Mouse (Mus musculus) frontal cortex, adult 2 months (tissue): ENCODE results near the gene Crispld2. TPM values are rescaled to one million over a fixed set of nuclear protein-coding genes. Genes with fewer than 3 reads are reported as not detected.
A peak's percentile ranks its signal among the peaks of the same experiment; 100 is the strongest.

ENCODE experiments used
- DNase-seq, 2 experiments: peaks; one replicate each; pipeline ENCODE4 v3.0.0; 2022; ENCODE audit warnings: low spot score in 1 of 2; ENCODE audit errors: extremely low spot score in 1 of 2
- polyA plus RNA-seq: library from polyadenylated mRNA; depleted of rRNA; stranded (reverse); fragments of >200 nt; gene quantifications from 2 replicates; pipeline ENCODE4 v1.2.3, GENCODE M21; 2012

Crispld2 gene
- polyA plus RNA-seq, 1 experiment, result 4.0 TPM

DNA sequence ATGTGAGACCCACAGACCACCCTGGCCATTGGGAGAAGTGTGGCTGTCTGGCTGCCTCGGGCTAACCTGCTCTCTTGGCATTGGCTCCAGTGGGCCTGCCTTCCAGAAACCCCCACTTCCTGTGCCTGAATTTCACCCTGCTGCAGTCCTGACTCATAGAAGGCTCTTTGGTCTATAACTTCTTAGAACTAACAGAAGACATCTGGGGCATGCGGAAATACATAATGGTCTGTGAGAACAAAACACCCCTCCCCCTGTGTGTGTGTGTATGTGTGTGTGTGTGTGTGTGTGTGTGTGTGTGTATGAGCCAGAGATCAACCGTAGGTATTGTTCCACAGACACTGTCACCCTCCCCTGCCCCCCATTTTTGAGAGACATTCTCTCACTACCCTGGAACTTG lies 71.1 kb downstream of the Crispld2 start:
- DNase-seq, result no peak

GRCm38 (mm10) chr8:120065611-120066010 lies 73.4 kb downstream of the Crispld2 start:
- no peak for DNase-seq

GRCm38 (mm10) chr8:120066226-120066625 lies 74.0 kb downstream of the Crispld2 start:
- DNase-seq, result no peak

DNA sequence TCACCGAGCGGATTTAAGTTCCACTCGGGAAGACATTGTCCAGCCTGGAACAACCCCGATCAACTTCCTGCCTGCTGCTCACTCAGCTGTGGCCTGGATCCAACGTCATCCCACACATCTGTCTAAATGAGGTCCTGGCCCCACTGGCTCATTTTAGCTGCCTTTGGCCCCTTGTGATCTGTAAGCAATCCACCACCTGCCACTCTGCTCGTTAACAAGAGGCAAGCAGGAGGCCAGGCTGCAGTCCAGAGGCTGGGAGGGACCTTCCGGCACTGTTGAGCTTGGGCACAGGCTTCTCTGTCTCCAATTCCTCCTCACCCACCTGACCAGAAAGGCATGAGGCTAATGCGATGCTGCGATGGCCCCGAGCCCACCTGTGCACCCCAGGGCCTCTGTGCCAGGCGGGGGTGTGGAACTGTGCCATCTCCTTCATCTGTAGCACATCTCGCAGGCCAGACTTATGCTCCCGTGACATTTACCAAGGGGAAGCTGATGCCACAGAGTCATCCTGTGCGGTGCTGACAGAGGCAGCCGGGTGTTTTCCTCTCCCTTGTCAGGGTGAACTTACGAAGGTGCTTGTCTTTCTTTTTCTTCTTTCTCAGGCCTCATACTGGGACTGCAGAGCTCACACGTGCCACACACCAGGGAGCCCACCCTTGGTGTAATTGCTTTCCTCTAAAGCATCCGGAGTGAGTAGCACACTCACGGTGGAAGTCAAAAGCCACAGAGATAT lies 75.9 kb downstream of the Crispld2 start:
- DNase-seq, result no peak

DNA sequence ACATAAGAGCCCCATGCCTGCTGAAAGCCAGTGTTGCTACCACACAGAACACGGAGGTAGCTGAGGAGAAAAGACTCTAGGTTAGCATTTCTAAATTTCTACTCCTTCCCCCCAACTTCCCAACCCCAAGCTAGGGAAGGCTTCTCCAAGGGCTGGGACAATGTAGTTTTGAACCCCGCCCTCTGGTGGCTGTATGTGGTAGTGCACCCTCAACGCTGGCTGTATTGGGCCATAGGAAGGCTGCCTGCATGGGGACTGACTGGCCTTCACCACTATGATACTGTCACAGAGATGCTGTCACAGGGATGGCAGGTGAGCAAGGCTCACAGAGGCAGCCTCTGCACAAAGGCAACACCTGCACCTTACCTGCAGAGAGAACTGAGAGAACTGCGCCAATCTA lies 79.4 kb downstream of the Crispld2 start:
- peak; percentile 61 to 91 for DNase-seq

GRCm38 (mm10) chr8:120072259-120072658 lies 80.0 kb downstream of the Crispld2 start:
- no peak for DNase-seq

DNA sequence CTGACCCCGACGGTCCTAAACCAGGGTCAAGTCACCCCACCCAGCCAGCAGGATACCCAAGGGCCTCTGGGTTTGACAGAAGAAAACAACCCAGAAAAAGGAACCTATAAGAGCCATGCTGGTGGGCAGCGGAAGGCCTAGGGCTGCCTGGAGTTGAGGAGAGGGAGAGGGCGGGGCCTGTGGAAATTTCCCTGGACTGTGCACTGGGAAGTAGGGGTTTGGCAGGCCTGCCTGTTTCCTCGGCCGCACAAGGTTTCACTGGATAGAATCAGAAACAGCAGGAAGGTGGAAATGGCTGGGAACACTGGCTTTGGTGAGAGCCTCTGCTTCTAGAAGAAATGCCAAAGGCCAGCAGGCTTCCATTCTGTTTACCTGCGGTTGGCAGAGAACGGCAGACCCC lies 80.6 kb downstream of the Crispld2 start:
- DNase-seq, result no peak

DNA sequence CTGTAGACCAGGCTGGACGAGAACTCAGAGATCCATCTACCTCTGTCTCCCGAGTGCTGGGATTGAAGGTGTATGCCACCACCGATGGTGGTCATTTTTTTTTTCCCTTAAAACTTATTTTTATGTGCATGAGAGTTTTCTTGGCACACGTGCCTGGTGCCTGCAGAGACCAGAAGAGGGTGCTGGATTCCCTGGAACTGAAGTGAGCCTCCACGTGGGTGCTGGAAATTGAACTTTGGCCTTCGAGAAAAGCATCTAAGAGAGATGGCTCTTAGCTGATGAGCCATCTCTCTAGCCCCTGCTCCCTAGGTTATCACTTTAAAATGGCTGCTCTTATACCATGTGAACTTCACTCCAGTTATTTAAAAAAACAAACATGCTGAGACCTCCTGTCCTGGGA lies 82.3 kb downstream of the Crispld2 start:
- no peak for DNase-seq

DNA sequence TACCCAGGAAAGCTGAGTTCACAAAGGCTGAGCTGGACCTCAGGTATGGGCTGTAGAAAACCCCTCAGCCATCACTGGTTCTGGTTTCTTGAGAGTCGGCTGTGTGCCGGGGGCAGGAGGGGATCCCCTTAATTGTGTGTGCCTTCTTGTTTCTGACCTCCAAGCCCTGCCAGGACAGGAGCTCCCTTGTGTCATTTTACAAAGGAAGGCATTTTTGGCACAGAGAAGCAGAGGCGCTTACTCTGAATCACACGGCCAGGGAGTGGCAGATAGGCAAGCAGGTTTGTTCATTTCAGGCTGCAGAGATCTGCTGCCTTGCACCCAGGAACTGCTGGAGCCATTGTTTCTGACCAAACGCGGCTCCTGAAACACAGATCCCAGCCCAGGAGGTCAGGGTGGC lies 83.1 kb downstream of the Crispld2 start:
- DNase-seq, result no peak

DNA sequence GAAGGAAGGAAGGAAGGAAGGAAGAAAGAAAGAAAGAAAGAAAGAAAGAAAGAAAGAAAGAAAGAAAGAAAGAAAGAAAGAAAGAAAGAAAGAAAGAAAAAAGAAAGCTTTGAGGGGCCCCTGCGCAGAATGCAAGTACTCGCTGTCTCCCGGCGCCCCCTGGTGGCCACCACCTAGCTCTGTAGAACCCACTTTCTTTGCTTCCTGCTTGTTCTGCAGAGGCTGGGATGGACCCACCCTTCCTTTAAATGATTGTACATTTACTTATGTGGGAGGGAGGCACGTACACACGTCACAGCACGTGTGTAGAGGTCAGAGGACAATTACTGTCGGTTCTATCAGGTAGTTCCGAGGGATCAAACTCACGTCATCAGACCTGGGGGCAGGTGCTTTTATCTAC lies 85.8 kb downstream of the Crispld2 start:
- peak in 1 of 2 experiments; percentile 86 for DNase-seq

DNA sequence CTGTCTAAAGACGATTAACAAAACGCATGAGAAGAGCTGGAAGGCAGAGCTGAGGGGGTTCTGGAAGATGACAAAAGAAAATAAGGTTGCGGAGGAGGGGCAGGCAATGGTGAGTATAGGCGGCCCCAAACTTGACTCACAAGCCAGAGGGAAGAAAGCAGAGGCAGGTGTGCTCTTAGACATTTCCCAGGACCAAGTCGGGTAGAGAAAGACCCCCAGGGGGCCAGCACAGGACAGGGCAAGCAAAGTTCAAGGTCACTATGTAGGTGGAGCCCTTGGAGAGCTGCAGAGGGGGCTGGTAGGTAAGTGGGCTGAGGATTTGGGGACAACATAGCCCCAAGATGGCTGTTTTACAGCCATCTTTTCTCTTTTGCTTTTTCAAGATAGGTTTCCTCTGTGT lies 87.1 kb downstream of the Crispld2 start:
- DNase-seq, result no peak

DNA sequence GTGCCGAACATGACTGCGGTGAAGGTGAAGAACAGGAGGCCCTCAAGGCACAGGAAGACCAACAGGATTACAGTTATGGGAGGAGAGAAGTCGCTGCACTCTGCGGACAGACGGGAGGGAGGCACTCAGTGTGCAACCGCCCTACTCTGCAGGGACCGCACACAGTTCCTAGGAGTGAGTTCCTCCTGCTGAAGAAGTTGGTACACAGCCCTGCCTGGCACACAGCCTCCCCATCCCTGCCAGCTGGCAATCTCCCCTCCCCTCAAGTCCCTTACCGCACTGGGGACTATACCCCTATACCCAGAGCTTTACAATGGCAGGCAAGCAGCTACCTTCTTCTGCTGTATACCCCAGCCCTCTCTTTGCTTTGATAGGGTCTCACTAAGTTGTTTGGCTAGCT lies 91.0 kb downstream of the Crispld2 start:
- no peak for DNase-seq

GRCm38 (mm10) chr8:120084783-120085182 lies 92.5 kb downstream of the Crispld2 start:
- peak in 1 of 2 experiments; percentile 48 for DNase-seq

GRCm38 (mm10) chr8:120089511-120089910 lies 97.3 kb downstream of the Crispld2 start:
- no peak for DNase-seq

DNA sequence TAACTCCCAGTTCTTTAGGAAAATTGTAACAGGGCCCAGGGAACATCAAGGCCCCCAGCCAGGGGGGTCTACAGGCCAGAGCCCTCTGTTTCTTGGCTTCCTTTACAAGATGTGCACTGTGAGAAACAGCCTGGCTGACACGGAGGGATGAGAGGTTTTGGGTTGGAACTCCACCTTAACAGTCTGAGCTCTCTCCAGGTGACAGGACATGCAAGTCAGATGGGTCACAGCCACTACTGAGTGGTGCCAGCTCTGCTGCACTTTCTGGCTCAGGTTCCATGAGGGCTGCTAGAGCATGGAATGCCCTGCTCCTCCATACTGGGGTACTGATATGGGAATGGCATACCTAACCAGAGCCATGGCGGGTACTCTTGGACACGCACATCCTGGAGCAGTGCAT lies 98.8 kb downstream of the Crispld2 start:
- DNase-seq, result no peak

DNA sequence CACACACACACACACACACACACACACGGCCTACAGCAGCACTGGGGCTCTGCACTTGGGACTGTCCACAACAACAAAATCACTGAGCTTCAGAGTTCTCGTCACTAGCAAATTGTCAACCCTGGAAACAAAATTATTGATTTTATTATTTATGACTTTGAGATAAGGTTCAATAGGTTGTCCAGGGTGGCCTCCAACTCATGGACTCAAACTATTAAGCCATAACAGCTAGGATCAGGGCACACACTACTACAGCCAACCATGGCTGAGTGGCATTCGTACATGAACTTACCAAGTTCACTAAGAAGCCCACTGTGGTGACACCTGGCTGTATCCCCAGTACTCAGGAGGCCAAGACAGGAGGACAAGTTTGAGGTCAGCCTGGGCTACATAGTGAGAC lies 100.9 kb downstream of the Crispld2 start:
- no peak for DNase-seq

DNA sequence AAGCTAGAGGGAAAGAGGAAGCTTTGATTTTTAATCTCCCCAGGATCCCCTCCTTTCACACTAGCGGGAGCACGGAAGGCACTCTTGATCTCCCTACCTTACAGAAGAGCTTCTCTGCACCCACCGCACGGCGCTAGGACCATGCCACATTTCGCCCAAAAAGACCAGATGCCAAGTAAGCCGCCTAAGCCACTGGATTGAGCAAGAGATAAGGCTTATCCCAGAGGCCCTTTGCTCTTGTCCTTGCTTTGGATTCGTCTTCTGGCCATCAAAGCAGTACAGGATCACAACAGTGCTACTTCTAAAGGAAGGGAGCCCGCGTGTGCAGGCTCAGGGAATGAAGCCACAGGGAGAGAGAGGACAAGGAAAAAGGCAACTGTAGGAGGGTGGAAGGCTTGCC lies 102.6 kb downstream of the Crispld2 start:
- DNase-seq, result no peak

- DNase-seq, result no peak
Measured at GRCm38 (mm10) chr8:120096486-120096885, 104.2 kb downstream of the Crispld2 start.

- no peak for DNase-seq
Measured at GRCm38 (mm10) chr8:120100388-120101067, 108.3 kb downstream of the Crispld2 start.

- peak; percentile 70 to 87 for DNase-seq
Measured at GRCm38 (mm10) chr8:120101068-120101972, 109.1 kb downstream of the Crispld2 start, which contains the start of gene Zdhhc7. Gene Zdhhc7, minus strand, starts transcription at chr8:120101482.
